Mouse (Mus musculus): ENCODE results near the gene Polr3e. TPM values are rescaled to one million over a fixed set of nuclear protein-coding genes. Genes with fewer than 3 reads are reported as not detected.

The Polr3e gene
- 34.0 and 36.9 TPM in 2 replicates for polyA plus RNA-seq (2012)

DNA sequence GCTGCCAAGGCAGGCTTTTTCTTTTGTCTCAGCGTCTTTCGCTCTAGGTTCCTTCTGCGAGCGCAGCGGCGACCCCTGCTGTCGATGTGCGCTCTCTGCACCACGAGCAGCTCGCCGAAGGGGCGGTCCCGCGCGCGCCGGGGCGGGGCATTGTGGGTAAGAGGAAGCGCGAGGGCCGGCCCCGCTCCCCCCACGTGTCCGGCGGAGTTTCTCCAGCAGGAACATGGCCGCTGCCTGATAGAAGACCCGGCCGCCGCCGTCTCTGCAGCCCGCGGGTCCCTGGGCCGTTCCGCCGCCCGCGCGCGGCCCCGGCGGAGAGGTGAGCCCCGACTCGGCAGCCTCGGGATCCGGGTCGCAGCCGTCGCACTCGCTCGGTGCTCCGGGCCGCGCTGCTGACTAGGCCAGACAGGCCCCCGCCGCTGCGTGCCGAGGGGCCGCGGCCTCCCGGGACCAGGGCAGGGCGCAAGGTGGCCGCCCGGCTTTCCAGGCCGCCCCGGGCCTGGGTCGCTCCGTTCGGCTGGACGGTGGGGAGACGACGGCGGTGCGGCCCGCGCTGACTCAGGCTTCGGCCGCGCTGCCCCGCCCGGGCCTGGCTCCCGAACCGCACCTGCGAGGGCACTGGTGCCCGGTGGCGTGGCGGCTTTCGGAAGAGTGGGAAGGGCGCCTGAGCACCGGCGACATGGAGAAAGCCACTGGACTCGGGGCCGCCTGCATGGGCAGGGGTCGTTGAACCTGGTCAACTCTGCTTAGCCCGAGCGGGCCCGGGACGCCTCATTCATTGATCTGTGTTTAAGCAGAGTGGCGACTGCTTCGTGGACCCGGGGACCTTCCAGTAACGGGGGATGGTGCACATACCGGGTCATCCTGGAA lies at the start of gene Polr3e:
Gene Polr3e, plus strand, starts transcription at position 153 of the 870 bp plus-strand sequence.
- TF ChIP-seq GATA1 (IDR thresholded peaks at IDR 0.05; ENCODE audit: low read length): no peak

DNA sequence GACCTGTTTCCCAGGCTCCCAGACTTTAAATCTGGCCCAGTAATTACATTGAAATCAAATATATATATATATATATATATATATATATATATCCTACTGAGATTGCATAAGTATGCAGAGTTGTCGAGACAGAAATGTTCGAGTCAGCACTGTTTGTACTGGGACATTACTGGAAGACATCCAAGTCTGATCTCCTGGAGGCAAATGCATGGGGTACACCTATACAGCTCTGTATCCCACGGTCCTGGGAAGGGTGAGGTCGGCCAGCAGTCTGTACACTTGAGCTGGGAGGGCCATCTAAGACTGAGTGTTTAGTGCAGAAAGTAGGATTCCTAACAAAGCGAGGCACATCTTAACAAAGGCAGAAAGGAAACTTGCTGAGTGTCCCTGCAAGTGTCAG lies 47.7 kb upstream of the Polr3e start:
- no peak for TF ChIP-seq GATA1 (IDR thresholded peaks at IDR 0.05; ENCODE audit: low read length)

DNA sequence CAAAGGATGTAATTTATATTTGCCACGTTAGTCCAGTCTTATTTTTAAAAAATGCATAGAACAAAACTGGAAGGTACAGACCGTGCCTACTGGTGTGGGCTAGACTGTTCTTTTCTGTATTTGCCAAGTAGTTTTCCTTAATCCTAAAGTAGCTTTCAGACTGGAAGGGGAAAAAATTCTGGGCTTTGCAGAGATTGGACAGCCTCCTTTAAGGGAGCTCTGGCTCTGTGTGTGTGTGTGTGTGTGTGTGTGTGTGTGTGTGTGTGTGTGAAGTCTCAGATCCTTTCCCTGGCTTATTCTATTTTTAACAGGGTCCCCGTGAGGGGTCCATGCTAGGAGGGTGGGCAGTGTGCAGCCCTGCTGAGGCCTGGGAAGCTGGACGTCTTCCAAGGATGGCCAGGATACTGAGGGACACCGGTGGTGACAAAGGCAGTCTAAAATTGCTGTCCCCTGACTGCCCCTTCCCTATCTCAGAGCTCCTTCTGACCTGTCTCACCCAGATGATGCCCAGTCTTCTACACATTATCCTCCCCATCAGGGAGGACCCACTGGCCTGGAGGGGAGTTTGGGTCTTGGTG lies 47.0 kb upstream of the Polr3e start:
- TF ChIP-seq GATA1 (IDR thresholded peaks at IDR 0.05; ENCODE audit: low read length): no peak

- no peak for TF ChIP-seq GATA1 (IDR thresholded peaks at IDR 0.05; ENCODE audit: low read length)
Measured at GRCm38 (mm10) chr7:120873083-120873482, 44.5 kb upstream of the Polr3e start.

- TF ChIP-seq GATA1 (IDR thresholded peaks at IDR 0.05; ENCODE audit: low read length): no peak
Measured at GRCm38 (mm10) chr7:120874021-120874420, 43.5 kb upstream of the Polr3e start.

- TF ChIP-seq GATA1 (IDR thresholded peaks at IDR 0.05; ENCODE audit: low read length): peak; percentile 68
Measured at GRCm38 (mm10) chr7:120874764-120875539, 42.6 kb upstream of the Polr3e start.

GRCm38 (mm10) chr7:120875540-120876388 lies 41.8 kb upstream of the Polr3e start:
- no peak for TF ChIP-seq GATA1 (IDR thresholded peaks at IDR 0.05; ENCODE audit: low read length)

DNA sequence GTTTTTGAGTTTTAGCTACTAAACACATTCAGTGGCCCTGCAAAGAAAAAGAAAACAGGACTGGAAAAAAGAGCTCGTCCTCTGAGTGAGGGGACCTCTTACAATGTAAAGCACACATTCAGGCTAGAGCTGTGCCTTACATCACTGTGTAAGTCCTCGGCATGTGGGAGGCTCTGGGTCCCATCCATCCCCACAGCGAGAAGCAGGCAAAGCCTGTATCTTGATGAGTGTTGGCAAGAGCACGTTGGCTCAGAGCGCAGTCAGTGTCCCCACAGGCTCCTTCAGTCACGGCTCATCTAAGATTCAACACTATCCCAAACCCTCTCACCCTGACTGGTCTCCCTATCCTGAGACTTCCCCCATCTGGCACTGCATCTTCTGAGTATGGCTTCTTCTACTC lies 39.3 kb upstream of the Polr3e start:
- TF ChIP-seq GATA1 (IDR thresholded peaks at IDR 0.05; ENCODE audit: low read length): no peak

DNA sequence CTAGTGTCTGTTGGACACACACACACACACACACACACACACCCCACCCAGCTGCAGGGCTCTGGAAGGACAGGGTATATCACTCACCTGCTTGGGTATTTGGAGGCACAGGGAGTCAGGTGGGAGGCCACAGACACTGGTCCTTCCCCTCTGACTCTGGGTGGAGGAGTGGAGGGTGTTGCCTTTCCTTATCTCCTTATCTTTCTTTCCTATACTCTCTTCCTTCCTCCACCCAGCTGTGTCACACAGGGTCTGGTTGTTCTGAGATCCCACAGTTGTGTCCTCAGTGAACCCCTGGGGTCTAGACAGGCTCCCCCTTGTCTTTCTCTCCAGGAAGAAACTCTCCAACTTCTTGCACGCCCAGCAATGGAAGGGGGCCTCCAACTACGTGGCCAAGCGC lies 37.6 kb upstream of the Polr3e start:
- no peak for TF ChIP-seq GATA1 (IDR thresholded peaks at IDR 0.05; ENCODE audit: low read length)

GRCm38 (mm10) chr7:120880770-120881169 lies 36.8 kb upstream of the Polr3e start:
- TF ChIP-seq GATA1 (IDR thresholded peaks at IDR 0.05; ENCODE audit: low read length): no peak

DNA sequence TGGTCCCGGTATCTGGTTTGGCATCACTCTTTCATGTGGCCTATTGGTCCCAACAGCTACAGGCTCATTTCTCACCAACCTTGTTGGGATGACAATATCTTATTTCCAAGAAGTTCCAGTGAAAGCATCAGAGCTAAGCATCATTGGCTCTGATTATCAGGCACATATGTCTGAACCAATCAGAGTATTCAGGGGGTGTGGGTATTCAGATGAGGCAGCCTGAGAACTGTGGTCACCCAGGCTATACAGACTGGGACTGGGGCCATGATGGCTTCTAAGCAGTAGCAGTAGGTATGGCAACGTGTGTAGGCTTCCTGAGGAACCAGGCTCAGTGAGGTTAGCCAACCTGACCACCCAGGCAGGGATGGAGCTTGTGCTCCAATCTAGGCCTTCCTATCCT lies 36.1 kb upstream of the Polr3e start:
- TF ChIP-seq GATA1 (IDR thresholded peaks at IDR 0.05; ENCODE audit: low read length): no peak

- TF ChIP-seq GATA1 (IDR thresholded peaks at IDR 0.05; ENCODE audit: low read length): no peak
Measured at GRCm38 (mm10) chr7:120882674-120883073, 34.9 kb upstream of the Polr3e start.

DNA sequence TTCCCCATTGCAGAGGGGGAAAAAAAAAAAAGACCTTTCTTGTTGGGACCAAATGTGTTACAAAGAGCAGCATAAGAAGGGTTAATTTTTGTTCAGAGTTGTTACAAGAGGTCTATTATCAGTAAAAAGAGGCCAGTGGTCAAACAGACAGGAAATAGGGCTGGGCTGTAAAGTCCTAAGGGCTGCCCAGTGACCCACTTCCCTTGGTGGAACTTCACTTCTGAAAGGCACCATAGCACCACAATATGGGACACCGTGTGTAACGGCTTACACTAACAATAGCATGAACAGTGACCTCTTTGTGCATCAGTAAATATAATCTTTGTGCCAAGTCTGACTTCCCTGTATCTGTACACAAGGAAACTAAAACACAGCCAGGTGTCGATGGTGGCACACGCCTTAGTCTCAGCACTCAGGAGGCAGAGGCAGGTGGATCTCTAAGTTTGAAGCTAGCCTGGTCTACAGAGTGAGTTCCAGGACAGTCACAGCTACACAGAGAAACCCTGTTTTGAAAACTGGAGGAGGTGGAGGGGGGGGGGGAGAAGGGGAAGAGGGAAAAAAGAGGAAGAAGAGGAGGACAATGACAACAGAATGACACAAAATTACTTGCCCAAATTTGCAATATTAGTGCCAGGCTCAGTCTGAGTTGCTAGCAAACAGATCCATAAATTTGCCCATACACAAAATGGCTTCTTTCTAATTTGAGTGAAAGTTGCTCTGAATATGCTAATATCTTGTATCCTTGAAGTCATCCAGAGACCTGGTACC lies 33.8 kb upstream of the Polr3e start:
- TF ChIP-seq GATA1 (IDR thresholded peaks at IDR 0.05; ENCODE audit: low read length): no peak

GRCm38 (mm10) chr7:120884746-120885145 lies 32.8 kb upstream of the Polr3e start:
- no peak for TF ChIP-seq GATA1 (IDR thresholded peaks at IDR 0.05; ENCODE audit: low read length)
